Mouse (Mus musculus) left cerebral cortex, postnatal 25 days (tissue): ENCODE data around the gene Timmdc1. TPM values are rescaled to one million over a fixed set of nuclear protein-coding genes. Genes with fewer than 3 reads are reported as not detected.
A peak's percentile ranks its signal among the peaks of the same experiment; 100 is the strongest.

Experiments used
- DNase-seq, 2 experiments: peaks; one replicate each; pipeline ENCODE4 v3.0.0; 2022; ENCODE audit warnings: low spot score in 2 of 2, mixed read lengths in 1 of 2
- intact Hi-C: fragments of 180-260 bp; cut with DNase I; formaldehyde crosslinking; loops from one replicate; pipeline ENCODE4 v1.15.1; 2025
- total RNA-seq, 2 experiments: library from RNA; stranded (reverse); gene quantifications; 2 replicates each; pipeline ENCODE4 v1.2.3; 2021

Timmdc1 gene
- 10 to 100 TPM; 32.6 to 33.5 TPM for total RNA-seq

DNA sequence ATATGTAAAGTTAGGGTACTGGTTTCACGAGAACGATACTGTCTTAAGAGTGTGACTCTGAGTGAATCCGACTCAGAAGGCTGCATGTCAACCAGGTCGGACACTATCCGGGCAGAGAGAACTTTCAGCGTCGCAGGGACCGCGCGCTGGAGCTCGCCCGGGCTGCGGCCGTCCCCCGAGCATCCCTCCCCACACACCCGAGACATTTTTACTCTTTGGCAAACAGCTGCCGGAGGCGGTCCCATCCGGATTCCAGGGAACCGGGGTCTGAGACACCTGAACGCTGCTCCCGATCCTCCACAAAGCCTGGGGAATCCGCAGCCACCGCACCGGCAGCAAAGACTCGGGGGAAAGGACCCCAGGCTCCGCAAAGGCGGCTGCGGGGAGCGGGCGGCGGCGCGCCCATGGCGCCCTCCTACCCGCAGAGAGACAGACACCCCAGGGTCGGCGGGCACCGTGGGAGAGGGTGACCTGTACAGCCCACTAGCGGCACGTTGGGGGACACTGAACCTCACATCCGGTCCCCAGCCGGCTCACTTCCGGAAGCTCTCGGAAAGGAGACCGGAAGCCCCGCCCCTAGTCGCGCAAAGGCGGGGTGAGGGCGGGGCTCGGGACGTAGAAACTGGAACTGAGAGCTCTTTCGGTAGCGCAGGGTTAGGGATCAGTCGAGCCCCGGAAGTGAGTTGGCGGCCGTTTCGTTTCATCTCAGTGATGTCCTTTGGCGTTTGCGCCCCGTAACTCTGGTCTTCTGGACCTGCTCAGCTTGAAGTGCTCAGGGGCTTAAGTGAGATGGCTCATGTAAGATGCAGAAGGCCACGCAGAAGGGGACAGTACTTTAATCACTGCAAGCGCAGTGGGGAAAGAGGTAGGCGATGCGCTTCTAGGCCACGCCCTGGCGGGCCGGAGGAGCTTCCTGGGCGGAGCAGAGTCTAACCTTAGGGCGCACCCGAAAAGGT is at the start of gene Timmdc1:
Gene Timmdc1, minus strand, starts transcription at position 535 of the 956 bp plus-strand sequence.
- DNase-seq, result peak; percentile 97 to 98
- intact Hi-C loops, result no loop called here

DNA sequence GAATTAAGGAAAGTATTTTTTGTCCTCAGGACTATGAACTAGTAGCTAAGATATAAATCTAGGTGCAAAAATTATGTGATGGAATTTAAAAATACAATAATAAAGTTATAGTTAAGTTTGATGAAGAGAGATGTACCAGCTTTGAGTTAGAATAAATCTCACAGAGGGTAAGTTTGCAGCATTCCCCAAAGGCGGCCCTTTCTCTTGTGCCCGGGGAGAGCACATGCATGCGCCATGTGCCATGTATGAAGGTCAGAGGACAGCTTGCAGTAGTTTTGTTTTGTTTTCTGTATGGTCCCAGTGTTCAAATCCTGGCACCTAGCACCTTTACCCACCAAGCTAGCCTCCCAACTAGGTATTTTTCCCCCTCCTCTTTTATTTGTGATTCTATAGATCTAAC is 49.0 kb upstream of the Timmdc1 start:
- intact Hi-C loops, result no loop called here
- DNase-seq, result no peak

DNA sequence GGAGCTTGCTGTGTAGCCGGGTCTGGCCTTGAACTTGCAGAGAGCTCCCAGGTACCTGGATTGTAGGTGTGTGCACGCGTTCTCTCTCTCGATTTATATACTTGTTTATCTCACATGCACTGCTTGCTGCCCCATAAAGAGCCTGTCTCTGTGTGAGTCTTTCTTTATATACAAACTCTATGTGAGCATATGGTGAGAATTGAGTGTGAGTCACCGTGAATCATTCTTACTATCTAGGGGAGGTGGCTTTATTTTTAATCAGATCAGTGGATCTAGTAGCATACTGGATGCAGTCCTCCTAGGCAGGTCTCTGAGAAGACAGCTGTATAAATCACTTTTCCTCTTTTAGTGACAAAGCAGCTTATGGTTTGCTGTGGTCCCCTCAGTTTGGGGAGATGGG is 45.7 kb upstream of the Timmdc1 start:
- DNase-seq, result peak; percentile 14 to 77
- intact Hi-C loops, result no loop called here

DNA sequence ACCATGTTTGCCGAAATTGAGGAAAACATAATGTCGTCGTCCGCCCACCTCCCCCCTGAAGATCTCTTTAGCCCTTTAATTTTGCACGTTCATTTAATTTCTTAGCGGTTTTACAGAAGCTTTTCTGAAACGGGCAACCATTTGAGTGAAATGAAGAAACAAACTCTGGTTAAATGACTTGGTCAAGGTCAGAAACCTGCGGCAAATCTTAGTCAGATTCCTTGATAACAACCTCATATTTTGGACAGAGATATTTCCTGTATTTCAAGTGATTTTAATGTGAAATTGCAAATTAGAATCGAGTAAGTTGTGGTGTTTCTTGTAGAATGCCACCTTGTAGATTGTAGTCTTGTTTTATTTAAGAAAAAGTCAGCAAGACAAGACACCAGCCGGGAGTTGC is 41.1 kb upstream of the Timmdc1 start:
- intact Hi-C loops, result no loop called here
- no peak for DNase-seq

DNA sequence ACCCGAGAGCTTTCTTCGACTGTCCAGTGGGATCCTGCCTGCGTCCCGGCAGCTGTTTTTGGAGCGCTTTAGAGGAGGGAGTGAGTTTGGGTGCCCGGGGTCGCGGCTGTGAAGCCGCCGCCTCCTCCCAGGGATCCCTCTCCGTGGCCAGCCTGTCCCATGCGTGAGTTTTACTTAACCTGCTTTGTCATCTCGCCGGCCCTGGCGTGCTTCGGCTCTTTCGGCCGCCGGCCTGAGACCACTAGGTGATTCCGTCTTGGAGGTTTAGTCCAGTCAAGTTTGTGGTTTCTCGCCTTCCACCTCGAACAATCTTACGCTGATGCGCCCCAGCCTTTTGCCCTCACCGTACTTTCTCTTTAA is 40.5 kb upstream of the Timmdc1 start:
- DNase-seq, result no peak
- intact Hi-C loops, result no loop called here

DNA sequence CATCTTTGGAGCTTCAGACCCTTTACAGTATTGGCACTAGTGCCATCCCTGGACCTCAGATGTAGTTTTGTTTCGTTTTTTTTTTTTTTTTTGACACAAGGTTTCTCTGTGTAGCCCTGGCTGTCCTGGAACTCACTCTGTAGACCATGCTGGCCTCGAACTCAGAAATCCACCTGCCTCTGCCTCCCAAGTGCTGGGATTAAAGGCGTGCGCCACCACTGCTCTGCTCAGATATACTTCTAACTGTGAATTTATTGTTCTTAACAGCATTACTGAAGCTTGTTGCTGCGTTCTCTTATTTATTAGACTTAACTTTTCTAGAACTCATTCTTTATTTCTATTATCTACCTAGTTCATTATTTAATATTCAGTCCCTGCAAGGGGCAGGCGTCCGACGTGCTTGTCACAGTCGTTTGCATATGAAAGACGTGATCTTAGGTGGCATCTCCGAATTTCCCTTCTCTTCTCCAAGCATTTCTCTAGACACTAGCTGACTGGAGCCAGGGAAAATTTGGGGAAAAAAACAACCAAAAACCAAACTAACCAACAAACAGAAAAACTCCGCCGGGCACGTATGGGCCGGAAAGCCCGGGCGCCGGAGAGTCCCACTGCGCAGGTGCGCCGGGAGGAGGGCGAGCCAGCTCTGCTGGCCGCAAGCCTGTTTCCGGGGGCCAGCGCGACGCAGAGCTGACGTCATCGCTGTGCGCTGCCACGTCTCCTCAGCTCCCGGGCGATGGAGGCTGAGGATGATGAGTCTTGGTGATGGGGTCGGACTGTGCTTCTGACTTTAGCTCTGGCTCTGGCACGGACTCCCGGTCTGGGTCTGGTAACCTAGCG is 39.9 kb upstream of the Timmdc1 start:
- intact Hi-C loops, result no loop called here
- peak; percentile 96 to 97 for DNase-seq

DNA sequence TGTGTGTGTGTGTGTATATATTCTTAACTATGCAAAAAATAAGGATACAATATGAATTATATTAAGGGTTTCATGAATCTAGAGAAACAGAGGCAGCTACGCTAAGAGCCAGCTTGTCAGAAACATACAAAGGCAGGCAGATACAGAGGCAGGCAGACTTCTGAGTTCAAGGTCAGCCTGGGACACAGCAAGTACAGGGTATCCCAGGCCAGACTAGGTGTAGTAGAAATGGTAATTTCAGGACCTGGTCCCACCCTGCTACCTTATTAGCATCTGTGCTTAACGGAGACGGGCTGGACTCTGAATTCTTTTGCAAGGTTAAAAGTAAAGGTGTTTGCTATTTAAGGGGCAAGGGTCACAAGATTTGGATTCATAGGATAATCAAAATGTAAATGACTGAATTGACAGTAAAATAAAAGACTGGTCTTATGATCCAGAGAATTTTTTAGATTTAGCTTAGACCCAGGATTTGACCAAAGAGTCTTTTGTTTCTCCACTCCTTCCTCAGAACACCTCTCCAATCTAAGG is 35.8 kb upstream of the Timmdc1 start, which contains the start of gene Tmem39a:
Gene Tmem39a, plus strand, starts transcription at position 478 of the 528 bp plus-strand sequence.
- DNase-seq, result no peak
- intact Hi-C loops, result no loop called here

DNA sequence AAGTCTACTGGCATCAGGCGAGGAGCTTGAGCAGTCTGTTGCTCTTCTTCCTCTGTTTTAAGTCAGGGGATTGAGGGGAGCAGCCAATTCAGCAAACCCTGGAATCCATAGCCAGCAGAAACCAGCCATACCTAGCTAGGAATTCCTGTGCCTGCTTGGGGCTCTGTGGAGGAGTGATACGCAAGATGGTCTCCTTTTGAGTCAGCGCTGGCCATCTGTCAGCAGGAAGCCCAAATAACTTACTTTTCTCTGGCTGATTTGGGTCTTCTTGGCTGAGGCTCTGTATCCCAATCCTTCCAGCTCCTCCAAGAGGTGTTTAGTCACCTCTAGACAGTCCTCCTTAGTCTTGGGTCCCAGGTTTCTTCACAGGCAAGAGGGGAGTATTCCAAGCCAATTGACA is 33.5 kb upstream of the Timmdc1 start:
- peak in 1 of 2 experiments; percentile 15 for DNase-seq
- intact Hi-C loops, result no loop called here

DNA sequence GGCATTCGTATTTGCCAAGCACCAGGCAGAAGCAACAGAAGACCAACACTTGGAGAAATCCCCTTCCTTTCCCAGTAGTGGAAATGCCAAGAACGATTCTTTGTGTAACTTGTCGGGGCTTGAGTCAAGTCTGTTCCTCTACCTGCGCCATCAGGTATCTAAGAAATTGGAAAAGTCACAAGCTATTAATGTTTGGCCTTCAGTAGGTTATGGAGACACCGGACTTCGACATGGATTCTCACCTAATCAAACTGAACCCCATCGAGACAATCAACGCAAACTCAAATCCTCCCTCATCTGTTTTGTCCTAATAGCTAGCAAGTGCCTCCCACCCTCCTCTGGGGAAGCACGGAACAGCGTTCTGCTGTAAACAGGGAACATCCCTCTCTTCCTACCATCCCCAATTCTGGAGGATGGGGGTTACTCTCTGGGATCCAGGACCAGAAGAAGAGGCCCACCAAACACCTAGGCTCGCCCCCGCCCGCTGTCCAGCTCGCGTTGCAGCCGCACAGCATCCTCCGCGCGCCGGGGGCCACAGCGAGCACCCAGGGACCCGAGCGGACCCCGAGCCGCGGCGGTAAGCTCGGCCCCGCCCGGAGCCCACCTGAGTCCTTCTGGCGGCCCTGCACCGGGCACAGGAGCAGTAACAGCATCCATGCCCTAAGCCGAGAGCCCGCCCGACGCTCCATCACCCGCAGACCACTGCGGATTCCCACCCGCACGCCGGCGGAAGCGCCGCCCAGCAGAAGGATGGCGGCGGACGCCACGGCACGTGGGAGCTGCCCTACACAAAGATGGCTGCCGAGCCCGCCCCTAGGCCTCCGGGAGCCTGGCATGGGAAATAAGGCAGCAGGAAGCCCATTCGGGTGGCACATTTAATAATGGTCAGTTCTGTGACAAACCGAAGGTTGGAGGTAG is 27.3 kb upstream of the Timmdc1 start, which contains the start of gene Poglut1:
Gene Poglut1, minus strand, starts transcription at position 780 of the 918 bp plus-strand sequence.
- DNase-seq, result peak; percentile 86 to 87
- intact Hi-C loops, result loop anchor here (10.0 kb wide), 1 partner anchor 505 kb away; no protein-coding TSS in a partner anchor

DNA sequence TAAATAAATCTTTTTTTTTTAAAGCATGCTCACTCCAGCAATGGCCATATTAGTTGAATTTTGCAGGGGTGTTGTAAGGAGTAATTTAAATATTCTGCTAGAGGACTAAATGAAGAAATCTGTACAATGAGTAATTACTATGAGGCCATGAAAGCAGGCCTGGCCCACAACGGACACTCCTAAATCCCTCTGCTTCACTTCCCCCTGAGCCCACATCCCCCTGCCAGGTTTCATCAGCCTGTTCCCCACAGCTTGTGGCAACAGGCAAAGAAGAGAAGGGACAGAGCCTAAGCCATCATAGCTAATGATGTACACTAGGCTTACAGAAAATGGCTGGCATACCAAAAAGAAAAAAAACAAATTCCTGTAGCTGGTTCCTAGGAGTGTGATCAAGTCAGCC is 25.5 kb upstream of the Timmdc1 start:
- DNase-seq, result no peak
- intact Hi-C loops, result loop anchor here (10.0 kb wide), 1 partner anchor 507 kb away; no protein-coding TSS in a partner anchor

DNA sequence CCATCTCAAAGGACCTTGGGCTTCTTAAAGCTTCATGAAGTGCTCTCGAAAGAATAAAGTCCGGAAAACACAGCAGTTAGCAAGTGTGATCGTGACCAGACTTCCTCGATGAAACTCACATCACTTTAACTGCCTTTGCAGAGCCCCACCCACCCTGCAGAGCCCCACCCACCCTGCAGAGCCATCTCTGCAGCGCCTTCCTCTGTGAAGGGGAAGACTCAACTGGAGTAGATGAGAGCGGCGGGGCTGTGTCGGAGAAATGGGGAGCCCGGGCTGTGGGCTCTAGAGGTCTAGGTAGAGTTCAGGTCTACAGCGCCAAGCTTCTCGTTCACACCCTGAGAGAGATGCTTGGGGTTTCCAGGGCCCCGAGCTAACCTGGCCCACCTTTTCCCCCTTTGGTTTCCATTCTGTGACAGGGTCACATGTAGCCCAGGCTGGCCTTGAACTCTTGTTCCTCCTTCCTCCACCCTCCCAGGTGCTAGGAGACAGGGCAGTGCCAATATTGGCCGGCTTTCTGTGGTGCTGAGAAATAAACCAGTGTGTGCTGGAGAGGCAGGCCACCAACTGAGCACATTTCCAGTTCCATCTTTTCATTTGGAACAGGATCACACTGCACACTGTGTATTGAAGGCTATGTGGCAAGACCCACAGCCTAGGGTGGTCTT is 16.4 kb upstream of the Timmdc1 start:
- intact Hi-C loops, result loop anchor here (5.0 to 10.0 kb wide), 2 partner anchors 186 to 273 kb away; no protein-coding TSS in a partner anchor
- no peak for DNase-seq

DNA sequence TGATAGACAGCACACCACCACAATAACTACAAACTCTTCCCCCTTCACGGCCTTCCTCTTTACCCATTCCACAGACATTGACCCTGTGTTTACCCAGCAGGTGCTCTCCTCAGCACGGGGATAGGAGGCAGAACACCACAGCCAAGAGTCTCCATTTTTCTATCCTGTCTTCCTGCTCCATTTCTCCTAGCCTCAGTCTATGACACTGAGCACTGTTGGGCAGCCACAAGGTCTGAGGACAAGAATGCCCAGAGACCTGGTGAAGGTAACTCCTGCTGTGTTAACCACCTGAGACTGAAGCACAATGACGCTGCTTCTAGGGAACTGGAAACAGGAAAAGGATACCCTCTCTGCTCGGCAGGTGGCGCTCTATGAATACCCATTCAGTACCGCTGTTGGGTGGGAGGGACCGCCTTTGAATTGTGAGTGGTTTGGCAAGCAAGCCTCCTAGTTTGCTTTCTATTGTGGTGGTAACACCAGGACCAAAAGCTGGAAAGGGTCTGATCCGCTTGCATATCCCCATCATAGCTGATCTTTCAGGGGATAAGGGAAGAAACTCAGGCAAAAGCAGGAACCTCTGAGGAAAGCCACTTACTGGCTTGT is 14.2 kb upstream of the Timmdc1 start:
- intact Hi-C loops, result loop anchor here (5.0 to 10.0 kb wide), 2 partner anchors 188 to 276 kb away; no protein-coding TSS in a partner anchor
- DNase-seq, result peak; percentile 71 to 82

DNA sequence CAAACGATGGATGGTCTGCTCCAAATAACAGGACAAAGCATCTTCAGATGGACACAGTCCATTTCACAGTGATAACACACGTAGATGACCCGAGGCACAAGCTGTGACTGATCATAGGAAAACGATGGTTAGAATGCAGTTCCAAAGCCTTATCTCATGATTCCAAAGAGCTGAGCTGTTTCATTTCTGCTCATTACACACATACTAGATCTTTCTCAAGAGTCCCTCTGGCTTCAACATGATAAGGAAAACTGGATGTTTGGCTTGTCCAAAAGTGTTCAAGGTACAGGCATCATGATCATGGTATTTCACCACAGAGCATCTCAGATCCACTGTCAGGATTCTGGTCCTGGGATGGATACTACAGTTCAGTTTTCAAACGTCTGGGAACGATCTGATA is 3.8 kb upstream of the Timmdc1 start:
- intact Hi-C loops, result no loop called here
- DNase-seq, result no peak

DNA sequence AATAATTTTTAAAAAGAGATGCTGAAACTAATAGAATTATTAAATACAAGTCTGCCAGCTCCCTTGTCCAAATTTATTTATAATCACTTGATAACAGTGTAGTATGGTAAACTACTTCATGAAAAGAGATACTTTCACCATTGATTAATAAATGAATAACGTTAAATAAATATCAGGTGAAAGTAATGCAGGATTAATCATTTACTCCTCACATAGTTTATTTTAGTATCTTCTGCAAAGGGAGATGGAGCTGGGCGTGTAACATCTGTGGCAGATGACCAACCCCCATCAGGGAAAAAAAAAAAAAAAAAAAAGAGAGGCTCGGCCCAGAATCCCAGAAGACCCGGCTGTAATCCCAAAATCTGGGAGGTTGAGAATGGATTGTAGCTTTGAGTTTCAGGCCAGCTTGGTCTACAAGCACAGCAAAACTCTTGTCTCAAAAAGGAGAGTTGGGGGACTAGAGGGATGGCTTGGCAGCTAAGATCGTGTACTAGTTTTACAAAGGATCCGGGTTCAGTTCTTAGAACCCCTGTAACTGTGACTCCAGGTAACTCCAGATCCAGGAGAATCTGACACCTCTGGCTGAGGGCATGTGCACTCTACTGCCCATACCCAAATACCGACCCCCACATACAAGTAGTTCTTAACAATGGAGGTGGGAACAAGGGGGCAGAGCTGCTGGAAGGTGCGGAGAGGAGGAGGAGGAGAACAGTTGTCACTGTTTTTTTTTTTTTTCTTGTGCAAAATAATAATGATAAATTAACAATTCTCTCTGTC is 1.1 kb downstream of the Timmdc1 start:
- DNase-seq, result no peak
- intact Hi-C loops, result no loop called here

DNA sequence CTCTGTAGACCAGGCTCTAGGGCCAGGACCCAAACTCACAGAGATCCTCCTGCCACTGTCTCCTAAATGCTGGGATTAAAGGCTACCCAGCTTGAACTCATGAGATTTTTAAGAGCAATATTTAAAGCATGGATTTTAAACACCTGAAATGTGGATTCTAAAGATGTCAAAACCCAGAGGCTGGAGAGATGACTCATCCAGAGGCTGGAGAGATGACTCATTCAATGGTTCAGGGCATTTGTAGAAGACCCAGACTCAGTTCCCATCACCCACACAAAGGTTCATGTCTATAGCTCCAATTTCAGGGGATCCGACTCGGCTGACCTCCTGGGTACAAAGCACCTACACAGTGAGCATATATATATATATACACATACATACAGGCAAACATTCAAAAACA is 3.3 kb downstream of the Timmdc1 start:
- intact Hi-C loops, result no loop called here
- no peak for DNase-seq

DNA sequence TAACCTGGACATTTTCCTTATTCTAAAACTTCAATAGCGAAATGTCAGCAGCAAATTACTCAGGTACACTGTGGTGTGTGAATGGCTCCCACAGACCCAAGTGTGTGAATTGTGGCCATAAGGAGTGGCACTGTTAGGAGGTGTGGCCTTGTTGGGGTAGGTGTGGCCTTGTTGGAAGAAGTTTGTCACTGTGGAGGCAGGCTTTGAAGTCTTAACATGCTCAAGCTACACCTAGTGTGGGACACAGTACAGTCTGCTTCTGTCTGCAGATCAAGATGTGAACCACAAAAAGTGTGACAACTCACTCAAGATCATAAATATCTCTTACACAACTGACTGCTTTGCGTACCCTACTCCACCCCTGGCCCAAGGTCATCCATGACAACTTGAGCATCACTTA is 11.6 kb downstream of the Timmdc1 start:
- intact Hi-C loops, result no loop called here
- DNase-seq, result no peak

DNA sequence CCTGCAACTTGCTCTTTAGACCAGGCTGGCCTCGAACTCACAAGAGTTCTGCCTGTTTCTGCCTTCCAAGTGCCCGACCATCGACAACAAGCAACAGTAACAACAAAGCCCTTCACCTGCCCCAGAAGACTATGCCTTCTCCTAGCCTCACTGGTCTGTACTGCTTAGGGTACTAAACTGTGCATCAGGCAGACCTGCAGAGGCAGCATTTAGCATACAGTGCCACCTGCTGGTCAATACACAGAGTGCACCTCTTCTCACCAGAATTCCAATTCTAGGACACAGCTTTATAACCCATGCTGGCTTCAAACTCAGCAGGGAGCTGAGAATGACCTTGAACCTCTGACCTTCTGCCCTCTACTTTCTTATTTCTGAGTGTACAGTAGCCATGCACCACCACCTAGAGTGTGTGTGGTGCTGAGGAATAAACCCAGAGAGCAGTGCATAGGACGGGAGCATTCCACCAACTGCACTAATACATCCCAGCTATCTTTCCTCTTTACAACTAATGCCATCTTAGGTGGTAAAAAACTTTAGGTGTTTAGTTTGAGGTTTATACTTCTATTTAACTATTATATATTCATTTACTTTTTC is 16.3 kb downstream of the Timmdc1 start:
- peak; percentile 73 to 78 for DNase-seq
- intact Hi-C loops, result loop anchor here (1.0 to 5.0 kb wide), 2 partner anchors 159 to 211 kb away; partner anchors contain the start of genes Cox17 and Gm21987
